Mouse (Mus musculus): Measurements from ENCODE around the gene Sypl. TPM values are rescaled to one million over a fixed set of nuclear protein-coding genes. Genes with fewer than 3 reads are reported as not detected.

The Sypl gene
- total and polyA plus RNA-seq, 3 experiments, result 5.5 to 63.6 (median 56.3) TPM

DNA sequence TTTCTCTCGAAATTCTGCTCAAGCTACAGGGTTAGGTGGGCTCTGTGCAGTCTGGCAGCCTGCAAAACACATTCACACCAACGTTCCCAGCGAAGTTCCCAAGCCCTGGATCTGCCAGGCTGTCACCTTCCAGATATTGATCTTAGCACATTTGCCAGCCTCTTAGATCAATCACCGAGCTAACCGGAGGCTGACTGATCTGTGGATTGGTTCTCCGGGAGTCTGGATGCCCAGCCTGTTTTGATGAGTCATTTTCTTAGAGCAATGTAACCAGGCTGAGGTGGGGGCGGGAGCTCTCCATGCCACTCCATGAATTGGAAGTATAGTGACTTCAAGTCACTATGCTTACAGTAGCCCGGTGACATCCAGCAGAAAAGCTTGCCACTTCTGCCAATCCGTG, 67.4 kb downstream of the Sypl start:
- no peaks in the 10 kb centered on the region for H3K36me3 ChIP-seq (replicated peaks)
- ATAC-seq (ENCODE audit: extremely low read depth, insufficient number of reproducible peaks, low FRiP score, poor library complexity, severe bottlenecking) (no peak), DNase-seq (ENCODE audit: low spot score) (no peak)
- H3K4me1 ChIP-seq (ENCODE audit: insufficient read depth, low read depth, low read length), result peaks cover 2% of the 10 kb centered on the region; the same call in 1 of the 2 replicates
- H3K27me3 ChIP-seq (ENCODE audit: insufficient read depth, low read length), result peaks cover 19% of the 10 kb centered on the region
- H3K4me3 ChIP-seq (ENCODE audit: low read depth, low read length), result no peak overlapping the region
- no peak for TF ChIP-seq TAL1 (conservative IDR thresholded peaks at IDR 0.05; ENCODE audit: low read depth, low read length)
- TF ChIP-seq GATA2 (IDR thresholded peaks at IDR 0.05; ENCODE audit: borderline replicate concordance, low read depth, low read length), result no peak
- no peak for TF ChIP-seq POLR2AphosphoS5 (IDR thresholded peaks at IDR 0.05; ENCODE audit: insufficient replicate concordance, low read depth, low read length)
- no peak for TF ChIP-seq CTCF (IDR thresholded peaks at IDR 0.05; ENCODE audit: low read depth, low read length)
- no peak for TF ChIP-seq GATA1 (IDR thresholded peaks at IDR 0.05; ENCODE audit: borderline replicate concordance, low read length)
- no peaks in the 10 kb centered on the region for H3K9me3 ChIP-seq (replicated peaks)

DNA sequence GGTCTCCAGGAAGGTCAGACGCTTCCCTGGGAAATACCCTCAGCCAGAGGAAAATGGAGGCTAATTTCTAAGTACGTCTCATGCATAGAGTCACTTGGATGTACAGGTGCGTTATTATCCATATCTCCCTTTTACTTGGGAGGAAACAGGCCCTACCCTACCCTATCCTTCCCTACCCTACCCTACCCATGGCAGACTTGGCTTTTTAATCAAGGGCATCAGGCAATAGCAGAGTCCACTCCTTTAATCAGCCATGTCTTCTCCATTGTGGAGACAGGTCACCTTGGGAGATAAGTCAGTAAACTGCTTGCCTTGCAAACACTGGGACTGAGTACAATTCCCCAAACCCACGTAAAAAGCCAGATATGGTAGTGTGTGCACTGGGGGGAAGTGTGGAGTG, 68.1 kb downstream of the Sypl start:
- peaks cover 19% of the 10 kb centered on the region for H3K27me3 ChIP-seq (ENCODE audit: insufficient read depth, low read length)
- no peak overlapping the region for H3K4me3 ChIP-seq (ENCODE audit: low read depth, low read length)
- H3K9me3 ChIP-seq (replicated peaks), result no peaks in the 10 kb centered on the region
- TF ChIP-seq POLR2AphosphoS5 (IDR thresholded peaks at IDR 0.05; ENCODE audit: insufficient replicate concordance, low read depth, low read length), result no peak
- no peak for TF ChIP-seq CTCF (IDR thresholded peaks at IDR 0.05; ENCODE audit: low read depth, low read length)
- no peak for TF ChIP-seq GATA2 (IDR thresholded peaks at IDR 0.05; ENCODE audit: borderline replicate concordance, low read depth, low read length)
- TF ChIP-seq GATA1 (IDR thresholded peaks at IDR 0.05; ENCODE audit: borderline replicate concordance, low read length), result no peak
- TF ChIP-seq TAL1 (conservative IDR thresholded peaks at IDR 0.05; ENCODE audit: low read depth, low read length), result no peak
- DNase-seq (ENCODE audit: low spot score) (no peak), ATAC-seq (ENCODE audit: extremely low read depth, insufficient number of reproducible peaks, low FRiP score, poor library complexity, severe bottlenecking) (no peak)
- peaks cover 2% of the 10 kb centered on the region; the same call in 1 of the 2 replicates for H3K4me1 ChIP-seq (ENCODE audit: insufficient read depth, low read depth, low read length)
- H3K36me3 ChIP-seq (replicated peaks), result no peaks in the 10 kb centered on the region

DNA sequence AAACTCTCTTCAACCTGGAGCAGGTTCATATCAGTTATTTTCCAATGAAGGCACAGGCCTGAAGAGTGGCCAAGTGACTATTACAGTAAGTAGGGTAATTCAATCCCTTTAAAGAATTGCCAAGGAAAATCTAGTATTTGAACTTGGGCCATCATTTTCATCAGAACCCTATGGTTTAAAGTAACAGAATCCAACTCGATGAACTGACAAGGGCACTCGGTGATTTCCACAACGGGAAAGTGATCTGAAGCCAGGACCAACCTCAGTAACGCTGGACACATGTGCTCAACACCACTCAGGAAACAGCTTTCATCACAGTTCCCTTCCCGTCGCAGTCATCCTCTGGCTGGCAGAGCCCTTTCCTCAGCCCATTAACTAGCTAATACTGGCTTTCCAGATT, 70.8 kb downstream of the Sypl start:
- TF ChIP-seq TAL1 (conservative IDR thresholded peaks at IDR 0.05; ENCODE audit: low read depth, low read length), result no peak
- no peak for TF ChIP-seq CTCF (IDR thresholded peaks at IDR 0.05; ENCODE audit: low read depth, low read length)
- TF ChIP-seq GATA1 (IDR thresholded peaks at IDR 0.05; ENCODE audit: borderline replicate concordance, low read length), result no peak
- TF ChIP-seq GATA2 (IDR thresholded peaks at IDR 0.05; ENCODE audit: borderline replicate concordance, low read depth, low read length), result no peak
- TF ChIP-seq POLR2AphosphoS5 (IDR thresholded peaks at IDR 0.05; ENCODE audit: insufficient replicate concordance, low read depth, low read length), result no peak
- H3K27me3 ChIP-seq (ENCODE audit: insufficient read depth, low read length), result peaks cover 19% of the 10 kb centered on the region
- DNase-seq (ENCODE audit: low spot score), result no peak
- ATAC-seq (ENCODE audit: extremely low read depth, insufficient number of reproducible peaks, low FRiP score, poor library complexity, severe bottlenecking), result no peak
- H3K9me3 ChIP-seq (replicated peaks), result no peaks in the 10 kb centered on the region
- H3K4me1 ChIP-seq (ENCODE audit: insufficient read depth, low read depth, low read length), result peaks cover 2% of the 10 kb centered on the region; the same call in 1 of the 2 replicates
- H3K4me3 ChIP-seq (ENCODE audit: low read depth, low read length), result no peak overlapping the region
- H3K36me3 ChIP-seq (replicated peaks), result no peaks in the 10 kb centered on the region

DNA sequence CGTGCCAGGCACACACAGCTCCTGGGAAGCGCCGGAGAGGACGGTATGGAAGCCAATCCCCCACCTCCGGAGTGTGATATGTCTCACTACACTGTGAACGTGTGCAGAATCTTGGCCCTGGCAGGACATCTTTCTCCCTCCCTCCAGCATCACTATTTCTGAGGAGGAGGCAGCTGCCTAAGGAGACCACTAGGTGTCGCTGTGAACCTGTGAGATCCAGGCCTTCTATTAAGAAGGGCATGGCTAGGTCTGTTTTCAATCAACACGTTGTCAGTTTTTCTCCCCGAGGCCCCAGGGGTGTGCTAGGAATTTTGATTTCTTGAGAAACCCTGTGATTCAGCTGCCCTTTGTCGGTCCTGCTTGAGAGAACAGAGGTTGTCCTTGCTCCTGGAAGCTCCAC, 73.4 kb downstream of the Sypl start:
- TF ChIP-seq GATA2 (IDR thresholded peaks at IDR 0.05; ENCODE audit: borderline replicate concordance, low read depth, low read length) (no peak), CTCF (IDR thresholded peaks at IDR 0.05; ENCODE audit: low read depth, low read length) (peak; percentile 94)
- DNase-seq (ENCODE audit: low spot score) (peak; percentile 81), ATAC-seq (ENCODE audit: extremely low read depth, insufficient number of reproducible peaks, low FRiP score, poor library complexity, severe bottlenecking) (peak; percentile 60)
- Histone ChIP-seq H3K27me3 (ENCODE audit: insufficient read depth, low read length) (peaks cover 25% of the 10 kb centered on the region), H3K4me3 (ENCODE audit: low read depth, low read length) (no peak overlapping the region), H3K9me3 (replicated peaks) (no peaks in the 10 kb centered on the region), H3K36me3 (replicated peaks) (no peaks in the 10 kb centered on the region), H3K4me1 (ENCODE audit: insufficient read depth, low read depth, low read length) (peaks cover 2% of the 10 kb centered on the region; the same call in 1 of the 2 replicates)

DNA sequence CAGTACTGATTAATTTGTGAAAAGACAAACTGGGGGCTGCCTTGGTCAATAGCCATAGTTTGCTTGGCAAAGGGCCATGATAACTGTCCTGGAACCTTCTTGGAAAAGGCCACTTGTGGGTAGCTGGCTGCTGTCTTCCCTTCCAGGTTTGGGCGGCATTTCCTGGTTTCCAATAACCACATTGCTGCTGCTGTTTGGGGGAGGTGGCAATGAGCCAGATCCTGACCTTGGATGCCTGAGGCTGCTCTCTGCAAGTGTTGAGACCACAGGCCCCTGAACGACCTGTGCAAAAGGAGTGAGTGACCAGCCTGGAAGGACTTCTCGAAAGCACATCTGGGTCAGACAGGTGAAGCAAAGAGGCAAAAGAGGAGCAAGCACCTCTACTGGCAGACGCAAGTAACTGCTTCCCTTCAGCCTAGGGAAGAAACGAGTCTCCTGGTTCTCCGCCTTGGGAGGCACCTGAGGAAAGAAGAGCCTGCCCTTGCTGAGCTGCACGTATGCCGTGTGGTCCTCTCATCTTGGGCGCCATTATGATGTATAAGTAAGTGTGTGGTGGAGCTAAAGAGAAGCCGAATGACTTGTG, 74.5 kb downstream of the Sypl start:
- no peaks in the 10 kb centered on the region for H3K36me3 ChIP-seq (replicated peaks)
- peaks cover 2% of the 10 kb centered on the region; the same call in 1 of the 2 replicates for H3K4me1 ChIP-seq (ENCODE audit: insufficient read depth, low read depth, low read length)
- H3K27me3 ChIP-seq (ENCODE audit: insufficient read depth, low read length), result peaks cover 25% of the 10 kb centered on the region
- no peak for TF ChIP-seq GATA2 (IDR thresholded peaks at IDR 0.05; ENCODE audit: borderline replicate concordance, low read depth, low read length)
- TF ChIP-seq GATA1 (IDR thresholded peaks at IDR 0.05; ENCODE audit: borderline replicate concordance, low read length), result no peak
- no peak for TF ChIP-seq CTCF (IDR thresholded peaks at IDR 0.05; ENCODE audit: low read depth, low read length)
- TF ChIP-seq TAL1 (conservative IDR thresholded peaks at IDR 0.05; ENCODE audit: low read depth, low read length), result no peak
- H3K4me3 ChIP-seq (ENCODE audit: low read depth, low read length), result no peak overlapping the region
- ATAC-seq (ENCODE audit: extremely low read depth, insufficient number of reproducible peaks, low FRiP score, poor library complexity, severe bottlenecking) (no peak), DNase-seq (ENCODE audit: low spot score) (no peak)
- H3K9me3 ChIP-seq (replicated peaks), result no peaks in the 10 kb centered on the region

DNA sequence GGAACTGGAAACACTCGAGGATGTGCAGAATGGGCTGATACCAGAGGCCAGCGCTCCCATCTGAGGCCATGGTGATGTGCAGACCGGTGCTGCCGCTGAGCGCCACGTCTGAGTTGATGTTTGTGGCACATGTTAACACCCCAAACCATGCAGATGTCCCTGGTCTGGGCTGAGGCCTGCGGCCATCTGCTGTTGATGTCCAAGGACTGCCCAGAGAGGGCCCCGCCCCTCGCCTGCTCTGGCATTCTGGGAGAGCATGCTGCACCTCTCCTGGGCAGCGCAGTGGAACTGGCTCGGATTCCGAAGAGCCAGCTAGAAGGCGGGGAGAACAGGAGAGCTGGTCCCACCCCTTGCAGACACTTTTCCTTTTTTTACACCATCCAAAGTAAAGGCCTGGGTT, 75.0 kb downstream of the Sypl start:
- no peak for ATAC-seq (ENCODE audit: extremely low read depth, insufficient number of reproducible peaks, low FRiP score, poor library complexity, severe bottlenecking)
- peaks cover 26% of the 10 kb centered on the region for H3K27me3 ChIP-seq (ENCODE audit: insufficient read depth, low read length)
- no peak for TF ChIP-seq GATA1 (IDR thresholded peaks at IDR 0.05; ENCODE audit: borderline replicate concordance, low read length)
- TF ChIP-seq CTCF (IDR thresholded peaks at IDR 0.05; ENCODE audit: low read depth, low read length), result no peak
- TF ChIP-seq TAL1 (conservative IDR thresholded peaks at IDR 0.05; ENCODE audit: low read depth, low read length), result no peak
- no peak for TF ChIP-seq GATA2 (IDR thresholded peaks at IDR 0.05; ENCODE audit: borderline replicate concordance, low read depth, low read length)
- no peak for TF ChIP-seq POLR2AphosphoS5 (IDR thresholded peaks at IDR 0.05; ENCODE audit: insufficient replicate concordance, low read depth, low read length)

More for the DNA sequence above, 75.0 kb downstream of the Sypl start:
- Histone ChIP-seq H3K9me3 (replicated peaks) (no peaks in the 10 kb centered on the region), H3K4me3 (ENCODE audit: low read depth, low read length) (no peak overlapping the region), H3K4me1 (ENCODE audit: insufficient read depth, low read depth, low read length) (peaks cover 2% of the 10 kb centered on the region; the same call in 1 of the 2 replicates), H3K36me3 (replicated peaks) (no peaks in the 10 kb centered on the region)
- DNase-seq (ENCODE audit: low spot score), result no peak

Other genes starting within 250 kb of the Sypl start
- 56.6 and 61.6 TPM in 2 replicates for gene Nampt, start 134.3 kb upstream of the Sypl start, total RNA-seq (2014; fragmentation: Nextera tagmentation)
- gene Nampt, start 134.3 kb upstream of the Sypl start, total RNA-seq (2017), result 108 and 116 TPM in 2 replicates
- gene Nampt, start 134.3 kb upstream of the Sypl start, polyA plus RNA-seq (2012), result 31.0 and 33.4 TPM in 2 replicates
- gene Cdhr3, start 139.0 kb downstream of the Sypl start, total RNA-seq (2014; fragmentation: Nextera tagmentation), result not detected in 2 replicates
- 0.22 and 0.23 TPM in 2 replicates for gene Cdhr3, start 139.0 kb downstream of the Sypl start, total RNA-seq (2017)
- not detected in 2 replicates for gene Cdhr3, start 139.0 kb downstream of the Sypl start, polyA plus RNA-seq (2012)
- 245 and 282 TPM in 2 replicates for gene Atxn7l1, start 193.8 kb downstream of the Sypl start, total RNA-seq (2014; fragmentation: Nextera tagmentation)
- gene Atxn7l1, start 193.8 kb downstream of the Sypl start, total RNA-seq (2017), result 51.1 and 56.6 TPM in 2 replicates
- gene Atxn7l1, start 193.8 kb downstream of the Sypl start, polyA plus RNA-seq (2012), result 51.0 and 52.2 TPM in 2 replicates

Data from G1E (cell line).